Mouse (Mus musculus): ENCODE measurements around the gene Rad54l2. TPM values are rescaled to one million over a fixed set of nuclear protein-coding genes. Genes with fewer than 3 reads are reported as not detected.

The Rad54l2 gene
- total RNA-seq, 2 experiments from 2014 or later: 4.6 to 8.4 TPM

GRCm38 (mm10) chr9:106755776-106756175 lies 33.2 kb downstream of the Rad54l2 start:
- ATAC-seq (replicated peaks; ENCODE audit: low FRiP score, poor library complexity, severe bottlenecking): no peak

GRCm38 (mm10) chr9:106754311-106754710 lies 34.7 kb downstream of the Rad54l2 start:
- no peak for ATAC-seq (replicated peaks; ENCODE audit: low FRiP score, poor library complexity, severe bottlenecking)

GRCm38 (mm10) chr9:106752135-106752534 lies 36.9 kb downstream of the Rad54l2 start:
- ATAC-seq (replicated peaks; ENCODE audit: low FRiP score, poor library complexity, severe bottlenecking): no peak

- ATAC-seq (replicated peaks; ENCODE audit: low FRiP score, poor library complexity, severe bottlenecking): no peak
These were observed 49.0 kb downstream of the Rad54l2 start for GRCm38 (mm10) chr9:106739962-106740361.

GRCm38 (mm10) chr9:106739056-106739455 lies 49.9 kb downstream of the Rad54l2 start:
- no peak for ATAC-seq (replicated peaks; ENCODE audit: low FRiP score, poor library complexity, severe bottlenecking)

- no peak for ATAC-seq (replicated peaks; ENCODE audit: low FRiP score, poor library complexity, severe bottlenecking)
These were observed 50.6 kb downstream of the Rad54l2 start for GRCm38 (mm10) chr9:106738199-106738985.

- no peak for ATAC-seq (replicated peaks; ENCODE audit: low FRiP score, poor library complexity, severe bottlenecking)
These were observed 55.3 kb downstream of the Rad54l2 start for GRCm38 (mm10) chr9:106733690-106734089.

GRCm38 (mm10) chr9:106729416-106729815 lies 59.6 kb downstream of the Rad54l2 start:
- ATAC-seq (replicated peaks; ENCODE audit: low FRiP score, poor library complexity, severe bottlenecking): no peak

GRCm38 (mm10) chr9:106726891-106727290 lies 62.1 kb downstream of the Rad54l2 start:
- ATAC-seq (replicated peaks; ENCODE audit: low FRiP score, poor library complexity, severe bottlenecking): no peak

GRCm38 (mm10) chr9:106725435-106725834 lies 63.6 kb downstream of the Rad54l2 start:
- ATAC-seq (replicated peaks; ENCODE audit: low FRiP score, poor library complexity, severe bottlenecking): no peak

- ATAC-seq (replicated peaks; ENCODE audit: low FRiP score, poor library complexity, severe bottlenecking): no peak
These were observed 64.1 kb downstream of the Rad54l2 start for GRCm38 (mm10) chr9:106724864-106725263.

- no peak for ATAC-seq (replicated peaks; ENCODE audit: low FRiP score, poor library complexity, severe bottlenecking)
These were observed 72.3 kb downstream of the Rad54l2 start for GRCm38 (mm10) chr9:106716729-106717128.

- no peak for ATAC-seq (replicated peaks; ENCODE audit: low FRiP score, poor library complexity, severe bottlenecking)
These were observed 72.8 kb downstream of the Rad54l2 start for GRCm38 (mm10) chr9:106716232-106716631.

GRCm38 (mm10) chr9:106712470-106712869 lies 76.5 kb downstream of the Rad54l2 start:
- ATAC-seq (replicated peaks; ENCODE audit: low FRiP score, poor library complexity, severe bottlenecking): no peak

- no peak for ATAC-seq (replicated peaks; ENCODE audit: low FRiP score, poor library complexity, severe bottlenecking)
These were observed 96.0 kb downstream of the Rad54l2 start for GRCm38 (mm10) chr9:106692973-106693481.

GRCm38 (mm10) chr9:106688834-106689233 lies 100.2 kb downstream of the Rad54l2 start:
- ATAC-seq (replicated peaks; ENCODE audit: low FRiP score, poor library complexity, severe bottlenecking): no peak

GRCm38 (mm10) chr9:106686983-106687650 lies 101.9 kb downstream of the Rad54l2 start:
- ATAC-seq (replicated peaks; ENCODE audit: low FRiP score, poor library complexity, severe bottlenecking): 0 out of 2 replicates have a peak, but pooled peaks have one; percentile 36

GRCm38 (mm10) chr9:106685249-106686101 lies 103.5 kb downstream of the Rad54l2 start, which contains the start of gene Tex264:
Tex264 (minus strand) TSS chr9:106685927.
- ATAC-seq (replicated peaks; ENCODE audit: low FRiP score, poor library complexity, severe bottlenecking): peak; percentile 71

- ATAC-seq (replicated peaks; ENCODE audit: low FRiP score, poor library complexity, severe bottlenecking): no peak
These were observed 104.1 kb downstream of the Rad54l2 start for GRCm38 (mm10) chr9:106684918-106685248.
